Mouse (Mus musculus): ENCODE measurements around the gene G430095P16Rik. TPM values are rescaled to one million over a fixed set of nuclear protein-coding genes. Genes with fewer than 3 reads are reported as not detected.

Gene G430095P16Rik
- polyA plus RNA-seq (2012; ENCODE audit: low replicate concordance): 24.7 and 29.3 TPM in 2 replicates

DNA sequence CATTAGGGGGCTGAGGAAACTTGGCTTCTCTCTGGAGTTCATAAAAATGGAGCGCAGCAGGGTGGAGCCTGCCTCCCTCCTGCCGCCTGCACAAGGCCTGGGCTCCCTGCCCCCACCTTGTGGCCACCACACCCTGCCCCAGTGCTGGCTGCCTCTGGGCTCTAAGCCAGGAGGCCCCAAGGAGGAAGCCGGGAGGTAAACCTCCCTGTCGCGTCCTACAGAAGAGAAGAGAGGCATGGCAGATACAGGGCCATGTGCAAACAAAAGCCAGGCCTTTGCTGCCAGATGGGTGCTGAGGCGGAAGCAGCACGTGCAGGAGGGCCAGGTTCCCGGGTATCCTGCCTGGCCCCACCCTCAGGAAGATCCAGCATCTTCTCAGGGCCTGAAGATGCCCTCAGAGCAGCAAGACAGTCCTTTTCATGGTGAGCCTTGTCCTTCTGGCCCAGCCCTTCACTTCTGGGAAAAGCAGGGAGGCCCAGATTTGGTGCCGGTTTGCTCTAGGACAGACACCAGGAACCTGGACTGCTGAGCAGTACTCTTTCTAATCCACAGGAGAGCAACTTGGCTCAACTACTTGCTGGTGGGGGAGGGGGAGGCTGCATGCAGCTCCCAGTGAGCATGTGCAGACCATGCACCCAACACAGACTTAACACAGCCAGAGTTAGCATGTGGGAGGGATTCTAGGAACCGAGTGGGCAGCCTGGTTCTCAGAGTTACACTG lies at the start of gene G430095P16Rik:
Gene G430095P16Rik, plus strand, starts transcription at position 158 of the 721 bp plus-strand sequence.

DNA sequence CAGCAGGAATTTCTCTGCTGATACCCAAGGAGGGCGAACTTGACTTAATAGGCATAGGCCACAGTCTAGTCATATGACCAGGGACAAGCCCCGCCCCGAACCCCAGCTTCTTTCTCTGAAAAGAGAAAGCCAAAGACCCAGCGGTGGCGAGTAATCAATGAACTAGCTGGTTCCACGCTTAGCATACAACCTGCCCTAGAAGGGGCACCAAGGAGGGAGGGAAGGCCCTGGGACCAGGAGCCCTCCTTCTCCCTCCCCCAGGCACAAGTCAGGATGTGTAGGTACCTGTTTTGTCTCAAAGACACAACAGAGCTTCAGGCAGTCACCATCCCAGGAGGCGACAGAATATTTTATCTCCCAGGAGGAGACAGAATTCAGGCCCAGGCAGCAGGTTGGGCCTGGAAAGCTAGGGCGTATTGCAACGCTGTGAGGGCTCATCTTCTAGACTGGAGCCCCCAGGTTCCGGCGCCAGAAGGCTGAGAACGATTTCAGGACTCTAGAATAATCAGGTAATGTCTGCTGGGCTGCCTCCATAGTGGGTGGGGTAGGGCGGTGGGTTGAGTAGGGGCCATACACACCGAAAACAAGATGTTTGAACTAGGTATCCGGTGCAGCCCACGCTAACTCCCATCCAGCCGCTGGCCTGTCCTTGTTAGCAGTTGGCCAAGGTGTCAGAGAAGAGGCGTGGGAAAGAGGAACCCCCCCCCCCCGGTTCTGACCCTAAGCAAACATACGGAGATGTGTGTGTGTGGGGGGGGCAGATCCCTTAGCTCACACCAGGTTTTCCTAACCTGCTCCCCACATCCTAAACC lies 36.4 kb upstream of the G430095P16Rik start, which contains the start of gene Trmt1:
Gene Trmt1, plus strand, starts transcription at position 117 of the 812 bp plus-strand sequence.

DNA sequence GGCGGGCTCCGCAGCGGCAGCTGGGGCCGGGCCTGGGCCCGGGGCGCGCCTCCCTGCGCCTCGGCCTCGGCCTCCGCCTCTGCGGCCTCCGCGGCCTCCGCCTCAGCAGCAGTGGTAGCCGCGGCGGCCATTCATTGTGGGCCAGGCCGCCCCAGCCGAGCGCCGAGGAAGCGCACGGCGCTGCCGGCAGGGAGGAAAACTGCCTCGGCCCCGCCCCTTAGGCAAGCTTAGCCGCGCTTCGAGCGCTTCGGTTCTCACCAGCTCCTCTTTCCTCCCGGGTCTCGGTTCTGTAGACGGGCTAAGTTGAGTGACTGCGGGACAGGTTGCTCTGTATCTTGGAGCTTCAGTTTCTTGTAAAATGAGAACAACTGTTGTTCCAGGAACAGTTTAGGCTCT lies 35.1 kb upstream of the G430095P16Rik start, which contains the start of gene Nacc1:
Gene Nacc1, minus strand, starts transcription at position 158 of the 396 bp plus-strand sequence.

DNA sequence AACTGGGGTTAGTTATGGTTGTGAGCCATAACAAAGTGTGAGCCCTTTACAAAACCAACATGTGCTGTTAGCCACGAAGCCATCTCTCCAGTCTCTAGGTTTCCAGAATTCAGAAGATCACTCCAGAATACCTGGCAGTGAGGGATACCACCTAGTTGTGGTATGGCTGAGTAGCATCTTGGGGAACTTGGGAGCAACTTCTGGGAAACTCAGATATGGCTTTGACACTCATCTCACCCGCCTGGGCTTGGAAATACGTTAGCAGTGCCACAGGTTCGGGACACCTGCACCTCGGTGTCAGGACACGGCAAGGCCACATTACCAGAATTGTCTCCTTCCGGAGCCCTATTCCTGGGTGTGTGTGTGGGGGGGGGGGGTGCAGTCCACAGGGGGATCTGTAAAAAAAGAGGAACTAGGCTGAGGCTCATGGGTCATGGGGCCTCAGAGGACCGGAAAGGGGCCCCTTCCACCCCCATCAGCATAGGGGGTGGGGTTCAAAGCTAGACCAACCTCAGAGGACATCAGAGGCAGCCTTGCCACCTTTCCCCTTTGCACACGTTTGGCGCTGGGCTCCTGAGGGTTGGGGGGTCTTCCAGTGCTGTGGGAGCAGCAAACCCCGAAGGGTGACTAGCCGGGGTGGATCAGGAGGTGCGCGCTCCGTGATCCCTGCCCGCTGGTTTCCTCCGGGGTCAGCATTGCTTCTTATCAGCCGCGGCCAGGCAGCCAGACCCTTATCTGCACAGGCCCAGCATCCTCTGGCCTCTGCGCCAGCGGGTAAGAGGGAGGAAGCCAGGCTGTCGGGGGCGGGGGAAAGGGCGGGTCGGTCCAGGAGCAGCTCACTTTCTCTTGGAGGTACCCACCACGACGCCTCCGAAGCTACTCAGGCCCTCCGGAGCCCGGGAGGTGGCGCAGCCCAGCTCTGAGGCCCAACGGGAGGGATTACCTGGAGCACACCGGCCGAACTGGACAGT lies 21.6 kb upstream of the G430095P16Rik start, which contains the start of gene Lyl1:
Gene Lyl1, plus strand, starts transcription at position 517 of the 971 bp plus-strand sequence.

Other genes starting within 250 kb of the G430095P16Rik start
- gene Ier2, start 60.2 kb upstream of the G430095P16Rik start, polyA plus RNA-seq (2012; ENCODE audit: low replicate concordance): 110 and 415 TPM in 2 replicates
- gene Trmt1, start 36.7 kb upstream of the G430095P16Rik start, polyA plus RNA-seq (2012; ENCODE audit: low replicate concordance): 148 and 293 TPM in 2 replicates
- 94.0 and 104 TPM in 2 replicates for gene Nacc1, start 35.1 kb upstream of the G430095P16Rik start, polyA plus RNA-seq (2012; ENCODE audit: low replicate concordance)
- 180 and 253 TPM in 2 replicates for gene Lyl1, start 21.6 kb upstream of the G430095P16Rik start, polyA plus RNA-seq (2012; ENCODE audit: low replicate concordance)
- 27.0 and 31.4 TPM in 2 replicates for gene Nfix, start 77.3 kb downstream of the G430095P16Rik start, polyA plus RNA-seq (2012; ENCODE audit: low replicate concordance)
- gene Dand5, start 99.8 kb downstream of the G430095P16Rik start, polyA plus RNA-seq (2012; ENCODE audit: low replicate concordance): 1.8 and 2.7 TPM in 2 replicates
- 27.9 and 40.8 TPM in 2 replicates for gene Gadd45gip1, start 108.5 kb downstream of the G430095P16Rik start, polyA plus RNA-seq (2012; ENCODE audit: low replicate concordance)
- 457 and 479 TPM in 2 replicates for gene Rad23a, start 117.7 kb downstream of the G430095P16Rik start, polyA plus RNA-seq (2012; ENCODE audit: low replicate concordance)
- gene Calr, start 123.9 kb downstream of the G430095P16Rik start, polyA plus RNA-seq (2012; ENCODE audit: low replicate concordance): 286 and 333 TPM in 2 replicates
- gene Farsa, start 134.0 kb downstream of the G430095P16Rik start, polyA plus RNA-seq (2012; ENCODE audit: low replicate concordance): 28.3 and 50.1 TPM in 2 replicates
- 12.7 and 13.2 TPM in 2 replicates for gene Syce2, start 149.1 kb downstream of the G430095P16Rik start, polyA plus RNA-seq (2012; ENCODE audit: low replicate concordance)
- gene Gcdh, start 170.9 kb downstream of the G430095P16Rik start, polyA plus RNA-seq (2012; ENCODE audit: low replicate concordance): 22.8 and 49.5 TPM in 2 replicates
- gene Klf1, start 178.9 kb downstream of the G430095P16Rik start, polyA plus RNA-seq (2012; ENCODE audit: low replicate concordance): 15.8 and 107 TPM in 2 replicates
- 13.7 and 72.9 TPM in 2 replicates for gene Dnase2a, start 185.6 kb downstream of the G430095P16Rik start, polyA plus RNA-seq (2012; ENCODE audit: low replicate concordance)
- gene Mast1, start 214.4 kb downstream of the G430095P16Rik start, polyA plus RNA-seq (2012; ENCODE audit: low replicate concordance): 1.4 and 2.3 TPM in 2 replicates
- not detected in 2 replicates for gene Rtbdn, start 224.0 kb downstream of the G430095P16Rik start, polyA plus RNA-seq (2012; ENCODE audit: low replicate concordance)
- gene Gm49661, start 246.4 kb downstream of the G430095P16Rik start, polyA plus RNA-seq (2012; ENCODE audit: low replicate concordance): not detected in 2 replicates
- gene Prdx2, start 246.6 kb downstream of the G430095P16Rik start, polyA plus RNA-seq (2012; ENCODE audit: low replicate concordance): 10.7 and 94.5 TPM in 2 replicates
- 196 and 282 TPM in 2 replicates for gene Rnaseh2a, start 246.8 kb downstream of the G430095P16Rik start, polyA plus RNA-seq (2012; ENCODE audit: low replicate concordance)

All from hematopoietic multipotent progenitor cell, adult 10-12 weeks (in vitro differentiated cells).